Mouse (Mus musculus): ENCODE results near the gene Proca1.
"Not testable (repeated sequence)": the region's sequence is repeated elsewhere in the genome, so short reads cannot be mapped to it uniquely, and the experiment has no call there.

The Proca1 gene

GRCm38 (mm10) chr11:78182961-78183844 is 10.0 kb upstream of the Proca1 start, which contains the start of gene Rpl23a:
Gene Rpl23a, minus strand, starts transcription at chr11:78183584.
- DNase-seq: peak; percentile 84 to 89

- DNase-seq: no peak
Observed at GRCm38 (mm10) chr11:78183884-78184514, 9.2 kb upstream of the Proca1 start.

- not testable (repeated sequence) for DNase-seq
Observed at GRCm38 (mm10) chr11:78184702-78185101, 8.5 kb upstream of the Proca1 start.

- DNase-seq: peak; percentile 66 to 75
Observed at GRCm38 (mm10) chr11:78188331-78189233, 4.6 kb upstream of the Proca1 start, which contains the start of gene Rab34. Gene Rab34, plus strand, starts transcription at chr11:78188430.

GRCm38 (mm10) chr11:78189234-78190040 is 3.8 kb upstream of the Proca1 start:
- DNase-seq: peak; percentile 55 to 67

- no peak for DNase-seq
Observed at GRCm38 (mm10) chr11:78190041-78190440, 3.2 kb upstream of the Proca1 start.

- peak; percentile 35 to 66 for DNase-seq
Observed at GRCm38 (mm10) chr11:78194411-78195100, 1.4 kb downstream of the Proca1 start.

GRCm38 (mm10) chr11:78195101-78195863 is 2.1 kb downstream of the Proca1 start:
- no peak for DNase-seq

- no peak for DNase-seq
Observed at GRCm38 (mm10) chr11:78202372-78202771, 9.2 kb downstream of the Proca1 start.

GRCm38 (mm10) chr11:78204287-78204686 is 11.1 kb downstream of the Proca1 start:
- DNase-seq: no peak

GRCm38 (mm10) chr11:78205361-78206206 is 12.4 kb downstream of the Proca1 start:
- no peak for DNase-seq

- no peak for DNase-seq
Observed at GRCm38 (mm10) chr11:78207190-78207589, 14.0 kb downstream of the Proca1 start.

GRCm38 (mm10) chr11:78209886-78210285 is 16.7 kb downstream of the Proca1 start:
- DNase-seq: no peak

- DNase-seq: no peak
Observed at GRCm38 (mm10) chr11:78210615-78211014, 17.4 kb downstream of the Proca1 start.

- no peak for DNase-seq
Observed at GRCm38 (mm10) chr11:78211513-78211912, 18.3 kb downstream of the Proca1 start.

- DNase-seq: no peak
Observed at GRCm38 (mm10) chr11:78213086-78213817, 20.1 kb downstream of the Proca1 start.

- no peak for DNase-seq
Observed at GRCm38 (mm10) chr11:78215709-78216317, 22.6 kb downstream of the Proca1 start.

- DNase-seq: no peak
Observed at GRCm38 (mm10) chr11:78223586-78223985, 30.4 kb downstream of the Proca1 start.
